Mouse (Mus musculus) megakaryocyte, adult 5-6 weeks (primary cell): Measurements from ENCODE around the gene Nhlrc1. TPM values are rescaled to one million over a fixed set of nuclear protein-coding genes. Genes with fewer than 3 reads are reported as not detected.

ENCODE experiments used
- ATAC-seq: 2 replicates; pipeline ENCODE4 v1.8.0; 2016; ENCODE audit warnings: mild to moderate bottlenecking, inconsistent platforms; ENCODE audit not compliant: poor library complexity, severe bottlenecking
- total RNA-seq, 2 experiments: library from RNA; stranded (forward) in 1 of 2; stranded (reverse) in 1 of 2; fragments of 153-499, 151-499 nt in 1 of 2; fragments of 221-1000, 200-1000 nt in 1 of 2; gene quantifications; 2 replicates each; pipeline versions ENCODE4 v1.2.3 to v1.2.4; 2015 to 2017

The Nhlrc1 gene
- total RNA-seq (2015) (0.07 and 0.14 TPM in 2 replicates), total RNA-seq (2017) (0.28 and 0.70 TPM in 2 replicates)

DNA sequence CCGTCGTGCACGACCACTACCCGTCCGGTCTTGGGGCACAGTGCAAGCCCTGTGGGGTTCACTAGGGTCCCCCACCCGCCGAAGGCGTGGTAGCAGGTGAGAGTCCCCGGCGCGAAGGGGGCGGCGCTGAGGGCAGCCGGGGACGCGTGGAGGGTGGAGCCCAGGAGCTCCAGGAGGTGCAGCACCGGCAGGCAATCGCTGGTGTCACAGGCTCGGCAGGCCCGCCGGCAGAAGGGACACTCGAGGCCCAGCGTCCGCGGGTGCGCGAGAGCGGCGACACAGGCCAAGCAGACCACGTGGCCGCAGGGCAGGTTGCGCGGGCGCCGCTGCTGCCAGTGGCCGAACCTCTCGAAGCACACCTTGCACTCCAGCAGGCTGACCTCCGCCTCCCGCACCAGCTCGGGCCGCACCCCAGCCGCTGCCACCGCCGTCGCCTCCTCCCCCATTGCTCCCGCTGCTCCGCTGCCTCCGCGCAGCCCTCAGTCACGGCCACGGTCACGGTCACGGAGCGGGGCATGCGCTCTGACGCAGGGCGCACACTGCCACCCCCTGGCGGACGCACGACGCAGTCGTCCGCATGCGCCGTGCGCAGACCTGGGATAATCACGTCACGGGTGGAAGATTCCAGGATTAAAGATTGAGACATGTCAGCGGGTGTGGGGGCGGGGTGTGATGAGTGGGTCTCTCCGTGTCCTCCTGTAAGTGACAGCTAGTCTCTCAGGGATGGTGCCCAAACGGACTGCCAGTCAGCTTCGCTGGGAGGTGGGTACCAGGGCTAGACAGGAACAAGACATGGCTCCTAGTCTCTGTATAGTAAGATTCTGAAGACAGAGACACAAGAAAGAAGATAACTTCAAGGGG is at the start of gene Nhlrc1:
Gene Nhlrc1 (minus strand): TSS at position 517 of the 861 bp plus-strand sequence.
- ATAC-seq = peak; percentile 97

DNA sequence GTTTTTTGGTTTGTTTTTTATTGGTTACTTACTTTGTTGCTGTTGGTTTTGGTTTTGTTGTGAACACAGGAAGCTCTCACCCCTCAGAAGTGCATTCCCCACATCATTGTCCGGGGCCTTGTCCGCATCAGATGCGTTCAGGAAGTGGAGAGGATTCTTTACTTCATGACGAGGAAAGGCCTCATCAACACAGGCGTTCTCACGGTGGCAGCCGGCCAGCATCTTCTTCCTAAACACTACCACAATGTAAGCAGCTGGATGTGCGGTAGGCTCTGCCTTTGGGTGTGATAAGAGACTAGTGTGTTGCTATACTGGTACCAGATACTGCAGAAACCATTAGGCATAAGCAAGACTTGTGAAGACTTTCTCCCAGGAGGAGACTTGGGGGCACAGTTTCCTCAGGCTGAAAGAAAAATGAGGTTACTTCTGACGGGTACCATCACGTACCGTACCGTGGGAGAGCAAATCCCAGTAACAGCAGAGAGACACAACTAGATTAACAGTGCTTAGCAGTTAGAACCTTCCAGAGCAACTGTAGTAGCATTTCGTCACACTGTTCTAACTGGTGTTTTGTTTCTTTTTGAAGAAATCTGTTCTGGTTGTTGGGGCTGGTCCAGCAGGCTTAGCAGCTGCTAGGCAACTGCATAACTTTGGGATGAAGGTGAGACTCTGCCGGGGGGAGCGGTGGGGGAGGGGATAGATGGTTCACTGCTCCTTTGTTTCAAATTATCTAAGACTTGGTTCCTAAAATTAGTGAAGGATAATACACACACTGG is 49.5 kb upstream of the Nhlrc1 start:
- no peak for ATAC-seq

DNA sequence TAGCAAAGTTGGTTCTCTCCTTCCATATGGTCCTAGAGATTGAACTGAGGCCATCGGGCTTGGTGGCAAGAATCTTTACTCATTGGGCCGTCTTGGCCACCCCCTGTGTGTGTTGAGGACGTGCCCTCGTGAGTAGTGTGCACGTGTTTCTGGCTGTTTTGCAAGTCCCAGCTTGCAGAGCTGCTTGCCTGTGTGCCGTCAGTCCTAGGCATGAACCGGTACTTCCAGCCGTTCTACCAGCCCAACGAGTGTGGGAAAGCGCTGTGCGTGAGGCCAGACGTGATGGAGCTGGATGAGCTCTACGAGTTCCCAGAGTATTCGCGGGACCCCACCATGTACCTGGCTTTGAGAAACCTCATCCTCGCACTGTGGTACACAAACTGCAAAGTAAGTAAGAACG is 48.1 kb upstream of the Nhlrc1 start:
- no peak for ATAC-seq

DNA sequence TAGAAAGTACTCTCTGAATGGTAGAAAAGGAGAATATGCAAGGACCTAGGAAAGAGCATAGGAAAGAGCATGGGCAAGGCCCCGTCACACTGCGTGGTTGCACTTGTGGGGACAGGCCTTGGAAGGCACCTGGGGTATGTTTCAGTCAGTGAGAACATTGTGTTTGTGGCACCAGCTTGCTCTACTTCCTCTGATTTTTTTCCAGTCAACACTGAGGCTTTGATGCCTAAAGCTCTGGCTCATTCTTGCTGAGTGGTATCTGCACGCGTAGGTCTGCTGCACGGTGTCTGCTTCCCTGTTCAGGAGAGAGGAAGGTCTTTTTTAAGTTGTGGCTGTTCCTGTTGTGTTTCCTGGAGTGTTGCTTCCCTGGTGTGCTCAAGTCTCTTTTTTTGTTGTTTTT is 42.1 kb upstream of the Nhlrc1 start:
- ATAC-seq = no peak

GRCm38 (mm10) chr13:47056126-47056525 is 41.5 kb upstream of the Nhlrc1 start:
- peak; percentile 24; the same call in 1 of the 2 replicates for ATAC-seq

GRCm38 (mm10) chr13:47053971-47054370 is 39.3 kb upstream of the Nhlrc1 start:
- ATAC-seq = no peak

DNA sequence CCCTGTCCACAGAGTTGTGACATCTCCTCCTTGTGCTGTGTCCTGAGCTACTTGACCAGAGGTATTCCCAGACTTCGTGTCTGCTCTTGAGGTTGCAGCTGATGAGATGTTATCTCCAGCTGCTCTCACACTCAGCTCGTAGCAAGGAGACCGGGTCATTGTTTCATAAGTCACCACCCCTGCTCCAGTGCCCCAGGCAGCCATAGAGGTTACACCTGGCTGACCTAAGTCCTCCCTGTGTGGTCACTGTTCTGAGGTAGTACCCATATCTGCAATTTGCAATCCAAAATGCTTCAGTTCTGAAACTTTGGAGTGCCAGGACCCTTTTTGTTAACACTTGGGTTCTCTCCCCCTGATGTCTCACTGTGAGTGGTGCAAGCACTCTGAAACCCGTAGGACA is 35.4 kb upstream of the Nhlrc1 start:
- no peak for ATAC-seq

GRCm38 (mm10) chr13:47047996-47048395 is 33.3 kb upstream of the Nhlrc1 start:
- ATAC-seq = no peak

- no peak for ATAC-seq
These were observed 29.9 kb upstream of the Nhlrc1 start, which contains the start of gene Tpmt for GRCm38 (mm10) chr13:47044617-47044947. Gene Tpmt (minus strand): TSS chr13:47044737.

DNA sequence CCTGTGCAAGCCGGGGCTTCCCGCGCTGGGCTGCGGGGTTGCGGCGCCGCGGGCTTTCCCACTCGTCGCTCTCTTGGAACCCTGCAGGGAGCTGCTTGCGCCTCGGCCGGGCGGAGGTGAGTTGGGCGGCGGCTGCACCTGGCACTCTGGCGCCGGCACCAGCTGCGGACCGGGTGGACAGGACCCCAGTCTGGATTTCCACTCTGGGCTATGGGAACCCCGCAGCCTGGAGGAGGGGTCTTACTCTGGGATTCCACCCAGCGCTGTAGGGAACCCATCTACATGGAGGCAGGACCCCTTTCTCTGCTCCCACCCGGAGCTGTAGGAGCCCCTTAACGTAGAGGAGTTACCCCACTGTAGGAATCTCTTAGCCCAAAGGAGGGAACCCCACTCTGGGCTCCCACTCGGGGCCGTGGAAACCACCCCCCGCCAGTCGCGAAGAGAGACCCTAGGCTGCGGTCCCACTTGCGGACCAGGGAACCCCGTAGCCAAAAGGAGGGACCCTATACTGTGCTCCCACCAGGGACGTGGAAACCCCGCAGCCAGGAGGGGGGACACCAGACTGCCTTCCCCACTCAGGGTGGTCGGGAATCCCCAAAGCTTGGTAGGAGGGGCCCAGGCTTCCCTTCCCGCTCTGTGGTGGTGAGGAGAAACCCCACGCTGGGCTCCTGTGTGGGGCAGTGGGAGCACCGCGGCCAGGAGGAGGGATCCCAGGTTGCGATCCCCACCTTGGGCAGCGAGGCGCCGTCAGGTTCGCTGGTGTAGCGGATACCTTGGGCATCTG is 29.4 kb upstream of the Nhlrc1 start:
- 0 out of 2 replicates have a peak, but pooled peaks have one; percentile 2 for ATAC-seq

GRCm38 (mm10) chr13:47043030-47043680 is 28.5 kb upstream of the Nhlrc1 start, which contains the start of gene Kdm1b:
Gene Kdm1b (plus strand): TSS chr13:47043499.
- ATAC-seq = peak; percentile 93

- no peak for ATAC-seq
These were observed 27.5 kb upstream of the Nhlrc1 start for GRCm38 (mm10) chr13:47042024-47042633.

GRCm38 (mm10) chr13:47040061-47040460 is 25.4 kb upstream of the Nhlrc1 start:
- ATAC-seq = no peak

GRCm38 (mm10) chr13:47037946-47038345 is 23.3 kb upstream of the Nhlrc1 start:
- ATAC-seq = no peak

DNA sequence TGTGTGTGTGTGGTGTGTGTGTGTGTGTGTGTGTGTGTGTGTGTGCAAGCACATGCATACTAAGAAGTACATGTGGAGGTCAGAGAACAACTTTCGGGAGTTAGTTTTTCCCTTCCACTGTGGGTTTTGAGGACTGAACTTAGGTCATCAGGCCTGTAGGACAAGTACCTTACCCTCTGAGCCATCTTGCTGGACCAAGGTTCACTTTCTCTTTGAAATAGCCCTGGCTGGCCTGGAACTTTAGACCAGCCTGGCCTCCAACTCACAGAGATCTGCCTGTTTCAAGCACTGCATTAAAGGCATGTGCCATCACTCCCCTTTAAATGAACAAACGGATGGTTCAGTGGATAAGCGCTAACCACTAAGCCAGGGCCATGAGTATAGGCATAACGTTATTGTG is 19.0 kb upstream of the Nhlrc1 start:
- no peak for ATAC-seq

DNA sequence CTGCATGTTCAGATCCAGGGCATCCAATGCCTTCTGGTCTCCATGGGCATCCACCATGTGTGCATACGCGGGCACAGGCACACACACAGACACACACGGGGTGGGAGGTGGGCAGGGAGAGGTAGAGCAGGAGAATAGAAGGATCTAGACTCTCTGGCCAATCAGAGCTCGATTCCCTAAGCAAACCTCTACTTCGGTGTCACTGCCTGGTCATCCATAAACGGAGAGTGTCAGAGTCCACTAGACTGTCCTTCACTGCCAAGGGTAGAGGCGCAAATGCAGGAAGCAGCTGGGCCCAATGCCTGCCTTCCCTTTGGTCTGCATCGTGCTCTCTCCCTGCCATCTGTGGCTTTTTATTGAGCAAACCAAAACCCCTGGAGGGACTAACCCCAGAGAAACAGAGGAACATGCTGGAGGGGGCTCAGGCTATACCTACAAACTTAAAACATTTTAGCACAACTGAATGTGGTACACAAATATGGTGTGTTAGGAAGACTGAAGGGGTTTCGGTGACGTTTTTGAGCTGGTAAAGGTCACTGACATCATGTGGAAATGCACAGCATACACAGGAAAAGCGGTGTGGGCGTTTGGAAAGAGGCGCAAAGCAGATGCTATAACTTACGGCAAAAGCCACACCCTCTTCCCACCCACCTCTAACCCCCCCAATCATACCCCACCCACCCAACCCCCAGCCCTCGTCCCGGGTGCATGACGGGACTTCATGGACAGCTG is 15.9 kb upstream of the Nhlrc1 start:
- ATAC-seq = no peak

DNA sequence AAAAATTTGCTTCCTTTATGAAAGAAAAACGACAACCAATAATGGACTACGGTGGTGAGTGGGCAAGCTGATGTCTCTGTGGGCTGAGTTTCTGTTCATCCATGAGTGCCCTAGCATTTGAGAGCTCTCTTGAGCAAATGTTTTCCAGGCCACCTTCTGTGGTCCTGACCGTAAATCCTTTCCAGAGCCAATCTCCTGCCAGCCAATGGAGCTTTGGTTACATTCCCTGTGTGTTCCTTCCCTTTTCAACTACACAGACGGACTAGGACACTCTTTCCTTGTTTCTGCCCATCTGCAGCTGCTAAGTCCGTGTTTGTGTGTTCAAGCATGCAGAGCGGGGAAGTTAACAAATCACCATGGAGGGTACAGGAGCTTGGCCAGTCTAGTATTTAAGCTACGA is 6.1 kb upstream of the Nhlrc1 start:
- ATAC-seq = no peak

DNA sequence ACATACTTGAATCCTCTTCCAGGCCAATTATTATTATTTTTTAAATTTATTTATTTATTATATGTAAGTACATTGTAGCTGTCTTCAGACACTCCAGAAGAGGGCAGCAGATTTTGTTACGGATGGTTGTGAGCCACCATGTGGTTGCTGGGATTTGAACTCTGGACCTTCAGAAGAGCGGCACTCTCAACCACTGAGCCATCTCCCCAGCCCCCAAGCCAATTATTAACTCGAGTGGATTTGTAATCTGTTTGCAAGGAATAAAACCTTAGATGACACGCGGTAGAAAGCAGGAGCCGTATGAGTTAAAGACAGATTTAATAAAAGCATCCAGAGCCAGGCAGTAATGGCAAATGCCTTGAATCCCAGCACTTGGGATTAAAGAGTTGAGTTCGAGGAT is 5.1 kb upstream of the Nhlrc1 start:
- ATAC-seq = no peak

DNA sequence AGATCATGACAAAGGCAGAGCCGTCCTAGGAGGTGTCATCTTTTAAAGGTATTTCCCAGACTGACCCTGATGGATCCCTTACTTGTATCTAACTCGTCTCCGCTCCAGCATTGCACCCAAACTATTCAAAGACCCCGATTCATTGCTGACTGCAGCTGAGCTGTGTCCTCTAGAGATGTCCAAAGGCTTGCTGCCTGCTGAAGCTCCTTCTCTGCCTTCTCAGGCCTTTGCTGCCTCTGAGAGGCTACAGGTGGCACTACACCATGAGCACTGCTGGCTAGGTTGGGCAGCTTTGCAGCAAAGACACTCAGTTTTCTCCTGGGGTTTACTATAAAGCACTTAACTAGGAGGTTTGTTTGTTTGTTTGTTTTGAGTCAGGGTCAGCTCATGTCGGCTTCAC is 2.6 kb upstream of the Nhlrc1 start:
- peak; percentile 41; the same call in 1 of the 2 replicates for ATAC-seq

DNA sequence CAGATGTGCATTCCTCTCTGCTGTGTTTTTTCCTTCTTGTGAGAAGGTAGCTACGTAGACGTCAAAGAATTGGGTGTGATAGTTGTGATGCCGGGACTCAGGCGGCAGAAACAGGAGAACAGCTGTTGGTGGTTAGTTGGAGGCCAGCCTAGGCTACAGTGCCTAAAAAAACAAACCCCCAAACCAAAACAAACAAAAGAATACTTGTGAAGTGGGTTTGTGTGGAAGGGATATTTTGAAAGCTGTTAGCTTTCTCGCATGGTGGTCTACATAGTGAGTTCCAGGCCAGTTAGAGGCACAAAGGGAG is 498 bp upstream of the Nhlrc1 start:
- no peak for ATAC-seq
